Mouse (Mus musculus): ENCODE results near the gene Oit3.
"Not testable (repeated sequence)": the region's sequence is repeated elsewhere in the genome, so short reads cannot be mapped to it uniquely, and the experiment has no call there.

Oit3 gene

GRCm38 (mm10) chr10:59429448-59430135 lies 12.0 kb downstream of the Oit3 start:
- DNase-seq (ENCODE audit: low spot score) = no peak

DNA sequence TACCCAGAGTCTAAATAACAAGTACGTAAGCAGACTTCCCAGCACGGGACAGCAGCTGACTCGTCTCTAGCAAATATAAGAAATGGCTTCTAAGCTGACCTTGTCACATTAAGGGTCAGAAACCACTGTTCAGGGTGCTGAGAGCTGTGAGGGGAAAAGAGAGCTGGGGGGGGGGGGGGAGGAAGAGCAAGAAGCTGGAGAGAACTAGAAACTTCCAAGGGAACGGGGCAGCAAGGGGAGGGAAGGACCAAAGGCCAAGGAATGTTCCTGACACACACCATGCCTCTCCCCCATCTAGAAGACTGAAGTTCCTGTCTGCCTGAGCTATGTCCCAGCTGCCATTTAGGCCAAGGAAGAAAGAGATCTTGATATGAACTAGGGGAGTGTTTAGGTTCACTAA lies 15.2 kb downstream of the Oit3 start:
- DNase-seq (ENCODE audit: low spot score) = no peak

- DNase-seq (ENCODE audit: low spot score) = peak; percentile 60
These were observed 16.2 kb downstream of the Oit3 start for GRCm38 (mm10) chr10:59425369-59425768.

GRCm38 (mm10) chr10:59424453-59424852 lies 17.1 kb downstream of the Oit3 start:
- DNase-seq (ENCODE audit: low spot score) = no peak

DNA sequence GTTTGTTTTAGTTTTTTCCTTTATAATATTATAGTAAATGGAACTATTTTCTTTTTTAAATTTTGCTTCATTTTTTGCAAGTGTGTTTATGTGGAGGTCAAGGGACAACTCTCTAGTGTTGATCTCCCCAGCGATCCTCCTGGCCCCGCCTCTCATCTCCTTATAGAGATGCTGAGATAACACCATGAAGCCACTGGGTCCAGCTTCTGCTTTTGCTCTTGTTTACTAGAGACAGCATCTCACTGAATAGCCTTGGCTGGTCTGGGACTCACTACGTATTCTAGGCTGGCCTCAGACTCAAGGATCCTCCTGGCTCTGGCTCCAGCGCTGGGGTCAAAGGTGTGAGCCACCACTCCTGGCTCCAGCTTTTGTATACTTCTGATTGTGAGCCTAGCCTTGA lies 22.1 kb downstream of the Oit3 start:
- DNase-seq (ENCODE audit: low spot score) = no peak

DNA sequence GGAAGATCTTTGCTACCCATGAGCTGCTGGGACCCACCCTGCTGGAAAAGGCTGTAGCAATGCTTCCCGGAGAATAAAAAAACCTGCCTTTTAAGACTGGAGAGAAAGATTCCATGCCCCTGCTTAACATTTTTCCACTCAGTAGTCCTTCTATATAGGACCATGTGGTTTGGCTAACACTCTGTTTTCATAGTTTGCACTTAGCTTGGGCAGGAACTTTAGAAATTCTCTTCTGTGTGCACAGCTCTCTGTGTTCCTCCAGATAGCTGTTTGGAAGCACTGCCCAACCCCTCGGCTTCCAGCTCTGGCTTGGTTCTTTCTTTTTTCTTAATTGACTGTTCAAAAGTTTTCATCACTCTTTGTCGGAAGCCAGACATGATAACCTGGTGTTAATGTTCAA lies 25.0 kb downstream of the Oit3 start:
- no peak for DNase-seq (ENCODE audit: low spot score)

DNA sequence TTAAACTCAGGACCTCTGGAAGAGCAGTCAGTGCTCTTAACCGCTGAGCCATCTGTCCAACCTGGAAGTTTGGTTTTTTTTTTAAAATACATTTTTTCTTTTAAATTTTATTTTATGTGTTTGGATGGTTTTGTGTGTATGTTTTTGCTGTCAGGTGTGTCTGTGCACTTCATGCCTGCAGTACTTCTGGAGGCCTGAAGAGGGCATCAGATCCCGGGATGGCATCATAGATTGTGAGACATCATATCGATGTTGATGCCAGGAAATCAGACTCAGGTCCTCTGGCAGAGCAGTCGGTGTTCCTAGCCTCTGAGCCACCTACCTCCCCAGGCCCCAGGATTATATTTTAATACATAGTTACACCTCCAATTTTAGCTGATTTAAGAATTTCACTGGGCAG lies 27.9 kb downstream of the Oit3 start:
- DNase-seq (ENCODE audit: low spot score) = no peak

DNA sequence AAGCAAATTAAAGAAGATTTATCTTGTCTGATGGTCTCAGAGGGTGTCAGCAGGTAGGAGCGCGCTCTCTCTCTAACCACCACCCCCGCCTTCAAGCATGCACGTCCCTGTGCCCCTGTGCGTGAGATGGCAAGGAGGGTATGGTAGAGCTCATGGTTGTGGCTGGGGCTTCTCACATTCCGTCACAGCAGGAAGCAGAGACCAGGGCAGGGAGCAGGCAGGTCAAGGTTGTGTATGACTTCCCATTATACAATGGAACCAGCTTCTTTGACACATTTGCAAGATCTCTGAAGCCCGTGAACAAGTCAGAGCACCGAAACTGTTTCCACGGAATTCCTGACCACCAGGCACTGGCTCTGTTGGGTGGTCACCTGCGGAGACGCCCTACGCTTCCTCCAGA lies 31.3 kb downstream of the Oit3 start:
- no peak for DNase-seq (ENCODE audit: low spot score)

- DNase-seq (ENCODE audit: low spot score) = no peak
These were observed 33.1 kb downstream of the Oit3 start for GRCm38 (mm10) chr10:59408499-59408898.

DNA sequence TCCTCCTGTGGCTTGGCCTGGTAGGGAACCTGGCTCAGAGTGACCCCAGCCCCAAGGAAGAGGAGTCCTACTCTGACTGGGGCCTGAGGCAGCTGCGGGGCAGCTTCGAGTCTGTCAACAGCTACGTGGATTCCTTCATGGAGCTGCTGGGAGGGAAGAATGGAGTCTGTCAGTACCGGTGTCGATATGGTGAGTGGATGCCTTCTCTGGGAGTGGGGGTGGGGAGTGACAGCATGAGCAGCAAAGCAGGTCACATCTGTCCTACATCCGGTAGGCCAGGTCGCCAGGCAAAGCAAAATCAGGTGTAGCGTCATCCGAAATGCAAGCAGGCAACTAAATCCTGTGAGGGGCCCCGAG lies 37.8 kb downstream of the Oit3 start:
- no peak for DNase-seq (ENCODE audit: low spot score)

- DNase-seq (ENCODE audit: low spot score) = no peak
These were observed 38.4 kb downstream of the Oit3 start, which contains the start of gene Pla2g12b for GRCm38 (mm10) chr10:59402899-59403792. Gene Pla2g12b, plus strand, starts transcription at chr10:59403660.

DNA sequence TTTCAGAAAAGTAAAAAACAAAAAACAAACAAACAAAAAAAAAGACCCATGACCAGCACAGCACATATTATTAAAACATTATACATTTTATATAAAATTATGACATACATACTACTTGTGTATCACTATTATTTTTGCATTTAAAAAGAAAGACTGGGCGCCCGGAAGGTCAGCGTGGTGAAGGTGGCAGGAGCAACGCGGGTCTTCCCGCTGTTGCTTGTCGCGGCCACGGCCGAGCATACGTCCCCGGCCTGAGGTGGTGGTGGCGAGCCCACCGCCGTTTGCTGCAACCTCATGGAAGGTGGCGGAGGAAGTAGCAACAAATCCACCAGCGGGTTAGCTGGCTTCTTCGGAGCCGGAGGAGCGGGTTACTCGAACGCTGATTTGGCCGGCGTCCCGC lies 46.1 kb downstream of the Oit3 start, which contains the start of gene Gm10273:
Gene Gm10273, plus strand, starts transcription at position 172 of the 400 bp plus-strand sequence.
- DNase-seq (ENCODE audit: low spot score) = not testable (repeated sequence)

DNA sequence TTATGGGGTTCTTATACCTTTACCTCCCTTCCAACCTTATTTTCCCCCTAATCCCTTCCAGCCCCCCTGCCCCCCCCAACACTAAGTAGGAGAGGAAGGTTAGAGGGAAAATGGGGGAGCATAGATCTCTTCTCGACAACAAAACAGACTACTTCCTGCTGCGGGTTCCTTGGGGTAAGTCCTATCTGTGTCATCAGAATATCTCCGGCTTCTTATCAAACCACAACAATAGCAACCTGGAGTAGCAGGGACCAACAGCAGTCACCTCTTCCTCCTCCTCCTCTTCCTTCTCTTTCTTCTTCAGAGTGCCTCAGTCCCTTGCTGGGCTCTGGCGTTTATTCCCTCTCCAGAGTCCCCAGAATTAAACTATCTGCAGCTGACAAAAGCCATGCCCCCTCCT lies 49.7 kb downstream of the Oit3 start:
- DNase-seq (ENCODE audit: low spot score) = no peak

DNA sequence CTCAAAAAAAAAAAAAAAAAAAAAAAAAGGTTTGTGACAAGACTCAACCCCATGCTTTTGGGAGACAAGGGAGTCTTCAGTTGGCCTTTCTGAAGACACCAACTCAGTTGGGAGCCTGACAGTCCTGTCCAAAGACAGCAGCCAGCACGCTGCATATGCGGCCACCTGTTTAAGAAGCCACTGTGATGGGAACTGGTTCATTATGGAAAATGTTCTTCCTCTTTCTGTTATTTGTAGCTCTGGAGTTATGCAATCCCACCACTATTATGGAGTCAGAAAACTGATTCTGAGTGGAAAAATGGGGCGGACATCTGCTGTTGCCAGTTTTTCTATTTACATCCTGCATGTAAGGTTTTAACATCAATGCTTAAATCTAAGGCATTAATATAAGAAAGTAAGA lies 51.9 kb downstream of the Oit3 start:
- no peak for DNase-seq (ENCODE audit: low spot score)

- no peak for DNase-seq (ENCODE audit: low spot score)
These were observed 54.6 kb downstream of the Oit3 start for GRCm38 (mm10) chr10:59386951-59387350.

- not testable (repeated sequence) for DNase-seq (ENCODE audit: low spot score)
These were observed 60.0 kb downstream of the Oit3 start for GRCm38 (mm10) chr10:59381563-59381962.

- no peak for DNase-seq (ENCODE audit: low spot score)
These were observed 61.2 kb downstream of the Oit3 start for GRCm38 (mm10) chr10:59380411-59380821.

GRCm38 (mm10) chr10:59379927-59380326 lies 61.7 kb downstream of the Oit3 start:
- DNase-seq (ENCODE audit: low spot score) = no peak

DNA sequence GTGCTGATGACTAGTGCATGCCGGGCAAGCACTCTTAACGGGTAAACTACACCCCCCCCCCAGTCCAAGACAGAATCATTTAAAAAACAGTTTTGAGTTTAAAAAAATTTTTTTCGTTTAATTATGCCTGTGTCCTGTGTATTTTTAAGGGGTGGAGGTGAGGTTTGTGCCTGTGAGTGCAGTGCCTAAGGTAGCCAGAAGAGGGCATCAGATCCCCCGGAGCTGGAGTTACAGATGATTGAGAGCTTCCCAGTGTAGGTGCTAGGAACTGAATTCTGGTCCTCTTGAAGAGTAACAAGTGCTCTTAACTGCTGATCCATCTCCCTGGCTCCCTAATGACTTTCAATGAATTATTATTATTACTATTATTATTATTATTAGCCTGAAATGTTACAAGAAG lies 62.9 kb downstream of the Oit3 start:
- no peak for DNase-seq (ENCODE audit: low spot score)

GRCm38 (mm10) chr10:59377906-59378305 lies 63.7 kb downstream of the Oit3 start:
- DNase-seq (ENCODE audit: low spot score) = peak; percentile 55
